Mouse (Mus musculus): ENCODE measurements at regions not wholly inside any gene's neighbourhood (a gene's known extent, or its start where the extent isn't known, plus 50 kb on each side); places are given as distances from the start of the nearest gene placed in this dataset.

DNA sequence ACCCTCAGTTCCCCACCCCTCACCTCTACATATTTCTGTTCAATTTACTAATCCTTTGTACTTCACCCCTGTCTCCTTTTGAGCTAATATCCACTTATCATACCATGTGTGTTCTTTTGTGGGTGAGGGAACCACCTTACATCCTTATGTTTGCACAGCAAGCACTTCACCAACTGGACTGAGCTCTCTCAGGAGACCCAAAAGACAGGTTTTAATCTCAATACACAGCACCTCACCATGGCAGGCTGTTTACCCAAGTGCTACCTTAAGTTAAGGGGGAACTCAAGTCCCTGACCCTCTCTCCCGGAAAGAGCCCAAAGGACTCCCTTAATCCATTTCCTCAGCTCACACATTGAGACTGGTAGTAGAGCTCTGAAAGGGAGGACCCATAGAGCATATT is 62.3 kb upstream of the Agr3 start:
- no peak for DNase-seq (ENCODE audit: low spot score in 2 of 2)

DNA sequence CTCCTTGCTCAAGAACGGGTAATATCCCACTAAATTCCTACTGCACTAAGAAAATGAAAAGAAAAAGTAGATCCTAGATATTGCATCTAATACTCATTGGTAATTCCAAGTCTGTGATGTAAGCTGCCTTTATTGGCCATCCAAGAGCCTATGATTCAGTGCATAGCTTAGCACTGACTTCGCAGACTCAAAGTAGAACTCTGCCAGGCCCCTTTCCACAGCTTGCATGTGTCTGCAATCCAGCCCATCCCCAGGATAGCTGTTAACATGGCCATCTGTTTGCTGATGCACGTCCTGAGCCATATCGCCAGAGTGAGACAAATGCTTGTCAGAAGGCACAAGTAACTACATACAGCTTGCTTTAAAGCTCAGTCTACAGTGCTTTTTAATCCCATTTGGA is 72.3 kb upstream of the Agr3 start:
- no peak for DNase-seq (ENCODE audit: low spot score in 2 of 2)

DNA sequence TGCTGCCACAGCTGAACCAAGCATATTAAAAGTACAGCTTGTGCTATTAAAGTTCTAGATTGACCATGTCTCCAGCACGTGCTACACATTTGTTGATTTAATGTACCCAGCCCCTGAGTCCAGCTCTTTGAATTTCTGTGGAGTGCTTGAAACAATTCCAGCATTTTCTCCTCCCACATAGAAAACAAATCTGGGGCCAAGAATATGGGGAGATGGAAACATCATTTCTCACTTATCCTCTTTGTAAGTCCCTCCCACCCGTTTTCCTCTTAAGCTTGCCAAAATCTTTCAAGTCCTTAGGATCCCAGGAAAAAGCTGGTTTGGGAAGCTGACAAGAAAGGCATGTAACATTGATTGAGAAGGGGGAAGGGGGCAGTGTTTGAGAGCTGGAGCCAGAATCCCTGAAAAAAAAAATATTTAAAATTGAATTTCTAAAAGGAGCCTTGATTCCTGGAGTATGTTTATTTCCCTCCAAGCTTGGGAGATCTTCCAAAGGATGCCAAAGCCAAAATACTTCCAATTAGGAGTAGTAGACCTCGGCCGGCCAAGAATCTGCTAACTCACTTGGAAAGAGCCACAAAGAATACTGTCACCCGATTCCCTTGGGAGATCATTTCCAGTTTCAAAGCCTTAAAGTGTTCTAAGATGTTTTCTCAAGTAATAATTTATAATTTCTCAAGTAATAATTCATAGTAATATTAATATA is 78.4 kb upstream of the Agr3 start:
- no peak for DNase-seq (ENCODE audit: low spot score in 2 of 2)

DNA sequence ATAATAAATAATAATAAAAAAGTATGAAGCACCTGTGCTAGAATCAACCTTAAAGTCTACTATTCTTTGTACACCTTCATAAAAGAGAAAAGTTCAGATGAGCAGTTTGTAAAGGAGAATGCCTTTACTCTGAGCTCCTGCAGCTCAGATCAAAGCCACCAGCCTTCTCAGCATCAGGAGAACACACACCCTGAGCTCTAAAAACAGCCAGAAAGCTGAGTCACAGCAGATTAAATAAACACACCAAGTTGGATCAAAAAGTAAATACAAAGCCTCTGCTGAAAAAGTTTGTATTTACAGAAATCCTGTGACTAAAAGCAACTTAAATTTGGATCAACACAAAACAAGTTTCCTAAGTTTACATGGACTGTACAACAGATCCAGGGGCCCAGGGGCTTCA is 88.5 kb upstream of the Agr3 start:
- no peak for DNase-seq (ENCODE audit: low spot score in 2 of 2)

DNA sequence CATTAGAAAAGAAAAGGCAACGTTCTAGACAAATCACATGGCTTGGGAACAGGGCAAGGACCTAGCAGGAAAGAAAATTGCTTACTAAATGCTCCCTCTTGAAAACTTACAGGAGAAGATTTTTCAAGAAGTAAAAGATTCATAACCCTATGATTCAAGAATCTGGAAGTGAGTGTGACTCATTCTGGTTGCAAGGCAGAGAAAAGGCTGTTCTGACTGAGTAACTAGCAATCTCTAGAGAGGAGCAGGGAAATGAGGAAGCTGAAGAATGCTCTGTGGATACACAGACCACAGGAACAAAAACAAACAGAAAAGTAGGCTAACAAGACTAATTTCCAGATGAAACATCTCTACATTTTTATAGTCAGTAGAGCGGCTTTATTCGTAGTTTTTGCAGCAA is 92.1 kb upstream of the Agr3 start:
- DNase-seq (ENCODE audit: low spot score in 2 of 2): no peak

DNA sequence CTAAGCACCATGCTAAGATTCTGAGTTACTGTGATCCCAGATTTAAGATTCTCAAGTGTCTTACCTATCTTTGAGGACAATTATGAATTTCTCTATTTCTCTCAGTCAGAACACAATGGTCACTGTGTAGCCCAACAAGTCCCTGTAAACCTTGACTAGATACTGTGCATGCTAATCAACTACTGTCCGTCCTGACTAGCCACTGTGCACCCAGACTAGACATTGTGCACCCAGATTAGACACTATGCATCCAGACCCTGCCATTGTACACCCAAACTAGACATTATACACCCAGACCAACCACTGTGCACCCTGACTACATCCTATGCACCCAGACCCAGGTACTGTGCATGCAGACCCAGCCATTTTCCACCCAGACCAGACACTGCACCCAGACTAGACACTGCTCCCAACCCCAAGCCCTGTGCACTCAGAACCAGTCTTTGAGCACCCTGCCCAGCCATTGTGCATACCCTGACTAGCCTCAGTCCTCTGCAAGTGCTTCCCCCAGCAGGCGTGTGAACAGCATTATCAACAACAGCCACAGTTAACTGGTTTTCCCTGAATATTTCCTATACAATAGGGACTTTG is 93.4 kb upstream of the Agr3 start:
- no peak for DNase-seq (ENCODE audit: low spot score in 2 of 2)

DNA sequence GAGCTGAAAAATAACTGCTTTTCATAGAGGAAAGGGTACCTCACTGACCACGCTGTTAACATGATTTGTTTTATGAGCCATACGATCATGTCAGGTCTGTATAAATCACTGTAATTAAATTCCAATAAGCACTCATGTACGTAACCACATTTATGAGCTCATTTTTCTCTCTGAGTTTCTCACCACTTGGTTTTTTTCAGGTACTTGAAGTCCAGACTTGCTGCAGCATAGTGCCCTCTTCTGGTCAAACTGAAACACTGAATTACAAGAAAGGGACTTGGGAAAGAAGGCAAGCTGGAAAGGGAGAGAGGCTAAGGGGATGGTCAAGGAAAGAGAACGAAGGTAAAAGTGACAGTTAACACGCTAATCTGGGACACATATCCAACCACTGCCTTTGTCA is 94.2 kb upstream of the Agr3 start:
- peak; percentile 24 to 41 for DNase-seq (ENCODE audit: low spot score in 2 of 2)

DNA sequence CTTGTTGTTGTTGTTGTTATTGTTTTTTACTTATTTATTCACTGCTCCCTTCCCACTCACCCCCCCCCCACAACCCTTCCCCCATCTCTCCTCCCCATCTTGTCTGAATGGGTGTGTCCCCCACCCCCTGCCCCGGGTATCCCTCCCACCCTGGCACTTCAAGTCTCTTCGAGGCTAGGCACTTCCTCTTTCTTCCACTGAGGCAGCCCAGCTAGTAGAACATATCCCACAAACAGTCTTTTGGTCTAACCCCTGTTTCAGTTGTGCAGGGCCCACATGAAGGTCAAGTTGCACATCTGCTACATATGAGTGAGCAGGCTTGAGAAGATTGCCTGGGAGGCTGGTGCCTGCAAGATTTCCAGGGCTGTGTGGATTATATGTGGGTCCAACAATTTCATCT is 97.6 kb upstream of the Agr3 start:
- DNase-seq (ENCODE audit: low spot score in 2 of 2): no peak

DNA sequence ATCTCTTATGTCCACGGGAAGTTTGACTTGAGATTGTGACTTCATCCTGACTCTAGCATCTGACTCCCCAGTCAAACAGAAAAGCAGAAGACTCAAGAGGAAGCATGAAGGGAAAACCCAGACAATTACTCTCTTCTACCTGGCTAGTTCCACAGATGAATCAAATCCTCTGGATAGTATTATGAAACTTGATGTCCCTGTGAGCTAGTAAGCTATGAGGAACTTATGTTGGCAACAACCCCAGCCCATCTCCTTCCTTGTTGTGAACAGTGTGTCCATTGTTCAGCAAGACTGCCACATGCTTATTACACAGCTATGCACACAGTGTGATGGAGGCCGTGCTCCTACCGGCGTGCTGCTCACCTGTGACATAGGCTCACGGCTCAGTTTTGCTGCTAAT is 98.4 kb upstream of the Agr3 start:
- no peak for DNase-seq (ENCODE audit: low spot score in 2 of 2)

DNA sequence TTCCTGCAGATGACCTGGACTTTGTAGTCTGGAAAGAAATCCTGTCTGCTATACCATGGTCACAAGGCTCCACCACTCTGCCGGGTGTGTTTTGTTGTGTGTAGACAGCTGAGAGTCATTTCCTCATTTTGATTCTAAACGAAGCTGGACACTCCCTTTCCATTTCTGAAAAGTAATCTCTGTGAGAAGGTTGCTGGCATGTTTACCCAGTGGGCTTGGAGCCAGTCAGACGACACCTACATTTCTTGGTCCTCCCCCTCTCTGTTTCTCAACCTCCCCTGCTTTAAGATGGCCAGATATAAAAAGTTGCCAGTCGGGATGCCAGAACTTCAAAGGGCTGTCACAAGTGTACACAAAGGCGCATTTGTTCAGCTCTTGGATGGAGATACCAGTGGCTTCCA is 100.8 kb upstream of the Agr3 start:
- DNase-seq (ENCODE audit: low spot score in 2 of 2): no peak

DNA sequence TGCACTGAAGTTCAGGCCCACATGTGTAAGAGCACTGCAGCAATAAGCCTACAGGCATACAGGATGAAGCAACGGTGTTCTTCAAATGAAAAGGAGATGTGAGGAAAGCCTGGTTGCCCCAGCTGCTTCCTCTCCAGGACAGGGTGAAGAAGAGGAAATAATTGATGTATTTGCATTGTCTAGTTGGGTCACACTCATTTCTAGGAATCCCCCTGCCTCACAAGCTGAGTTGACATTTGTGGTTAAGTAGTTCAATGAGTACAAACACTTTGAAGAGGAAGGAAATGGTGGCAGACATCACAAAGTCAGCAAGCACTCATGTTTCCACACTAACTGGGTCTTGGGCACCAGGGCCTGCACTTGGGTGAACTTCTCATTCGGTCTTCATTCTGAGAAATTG is 126.2 kb upstream of the Agr3 start:
- peak; percentile 43 to 70 for DNase-seq (ENCODE audit: low spot score in 2 of 2)

DNA sequence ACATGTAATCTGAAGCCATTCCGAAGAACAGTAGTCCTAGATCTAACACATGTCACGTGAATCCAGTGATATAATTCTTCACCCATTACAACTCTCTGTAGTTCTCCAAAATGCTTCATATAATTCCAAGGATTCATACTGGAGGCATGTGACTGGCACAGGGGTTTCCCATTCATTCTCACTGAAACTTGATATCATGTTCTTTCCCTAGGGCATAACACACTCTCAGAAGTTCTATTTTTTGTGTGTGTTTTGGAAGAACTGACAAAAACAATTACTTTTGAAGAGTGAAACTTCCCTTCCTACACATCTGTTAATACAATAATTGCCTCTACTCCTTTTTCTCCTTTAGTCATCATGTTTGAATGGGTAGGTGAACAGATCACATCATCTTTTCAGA is 150.0 kb upstream of the Agr3 start:
- DNase-seq (ENCODE audit: low spot score in 2 of 2): no peak

DNA sequence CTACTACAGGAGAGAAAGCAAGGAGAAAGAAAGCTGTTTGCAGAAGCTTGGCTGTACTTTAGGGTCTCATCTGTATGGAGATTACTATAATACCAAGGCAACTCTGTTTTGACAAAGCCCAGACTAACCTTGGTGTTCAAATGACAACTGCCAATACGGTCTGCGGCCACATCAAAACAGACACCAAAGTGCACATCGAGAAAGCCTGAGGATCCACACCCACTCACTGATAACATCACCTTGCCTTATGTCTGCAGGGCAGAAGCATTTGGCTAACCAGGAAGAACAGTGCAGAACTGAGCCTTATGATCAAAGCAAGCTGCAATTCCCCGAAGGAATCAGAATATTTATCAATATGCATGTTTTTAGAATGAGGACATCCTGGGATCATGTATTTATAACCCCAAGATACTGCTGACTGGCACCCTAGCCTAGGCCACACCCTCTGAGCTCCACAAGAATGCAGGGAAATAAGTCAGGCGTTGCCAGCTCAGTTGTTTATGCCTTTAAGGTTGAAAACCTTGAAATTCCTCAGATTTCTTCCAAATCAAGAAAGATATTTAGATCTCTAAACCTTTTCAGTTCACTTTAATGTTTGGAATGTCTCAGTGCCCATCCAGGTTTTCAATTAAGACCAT is 154.9 kb upstream of the Agr3 start:
- peak in 1 of 2 experiments; percentile 3 for DNase-seq (ENCODE audit: low spot score in 2 of 2)

DNA sequence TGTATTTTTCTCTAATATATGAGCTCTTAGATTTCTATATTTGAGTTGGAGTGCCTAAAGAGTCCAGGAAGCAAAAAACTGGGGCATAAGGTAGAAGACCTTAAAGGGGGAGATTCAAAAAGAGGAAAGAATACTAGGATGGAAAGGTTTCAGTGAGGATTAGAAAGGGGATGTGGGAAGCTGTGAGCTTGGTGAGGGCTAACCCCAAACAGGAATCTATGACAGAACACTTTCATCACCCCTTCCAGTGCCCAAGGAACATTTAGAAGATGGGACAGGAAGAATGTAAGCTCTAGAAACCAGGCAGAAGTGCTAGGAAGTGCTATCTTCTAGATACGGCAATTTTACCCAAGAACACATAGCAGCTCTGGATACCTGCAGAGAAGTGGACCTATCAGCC is 166.5 kb upstream of the Agr3 start:
- DNase-seq (ENCODE audit: low spot score in 2 of 2): no peak

DNA sequence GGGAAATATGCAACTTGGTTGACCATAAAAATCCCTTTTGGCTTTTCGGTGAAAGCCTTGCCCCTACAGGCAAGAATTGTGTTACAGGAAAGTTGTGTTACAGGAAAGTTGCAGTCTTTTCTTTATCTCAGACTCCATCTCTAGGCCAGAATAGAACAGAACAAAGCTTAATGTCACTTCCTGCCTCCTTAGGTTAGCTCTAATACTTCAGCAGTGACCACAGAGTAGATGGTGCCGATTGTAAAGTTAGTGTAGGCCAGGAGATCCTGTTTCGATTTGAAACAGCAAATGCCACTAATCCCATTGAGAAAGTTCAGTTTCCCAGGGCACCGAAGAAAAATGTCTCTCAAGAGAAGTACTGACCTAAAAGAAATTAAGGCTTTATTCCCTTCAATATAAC is 170.3 kb upstream of the Agr3 start:
- peak in 1 of 2 experiments; percentile 36 for DNase-seq (ENCODE audit: low spot score in 2 of 2)

DNA sequence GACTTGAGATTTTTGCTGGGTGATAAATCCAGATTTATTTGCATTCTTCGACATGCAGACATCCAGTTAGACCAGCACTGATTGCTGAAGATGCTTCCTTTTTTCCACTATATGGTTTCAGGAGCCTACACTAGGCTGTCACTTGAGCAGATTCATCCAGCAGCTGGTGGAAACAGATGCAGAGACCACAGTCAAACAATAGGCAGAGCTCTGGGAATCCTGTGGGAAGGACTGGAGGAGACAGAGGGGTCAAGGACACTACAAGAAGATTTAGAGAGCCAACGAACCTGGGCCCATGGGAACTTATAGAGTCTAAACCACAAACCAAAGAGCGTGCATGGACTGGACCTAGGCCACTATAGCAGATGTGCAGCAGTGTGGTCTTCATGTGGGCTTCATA is 177.4 kb upstream of the Agr3 start:
- no peak for DNase-seq (ENCODE audit: low spot score in 2 of 2)

DNA sequence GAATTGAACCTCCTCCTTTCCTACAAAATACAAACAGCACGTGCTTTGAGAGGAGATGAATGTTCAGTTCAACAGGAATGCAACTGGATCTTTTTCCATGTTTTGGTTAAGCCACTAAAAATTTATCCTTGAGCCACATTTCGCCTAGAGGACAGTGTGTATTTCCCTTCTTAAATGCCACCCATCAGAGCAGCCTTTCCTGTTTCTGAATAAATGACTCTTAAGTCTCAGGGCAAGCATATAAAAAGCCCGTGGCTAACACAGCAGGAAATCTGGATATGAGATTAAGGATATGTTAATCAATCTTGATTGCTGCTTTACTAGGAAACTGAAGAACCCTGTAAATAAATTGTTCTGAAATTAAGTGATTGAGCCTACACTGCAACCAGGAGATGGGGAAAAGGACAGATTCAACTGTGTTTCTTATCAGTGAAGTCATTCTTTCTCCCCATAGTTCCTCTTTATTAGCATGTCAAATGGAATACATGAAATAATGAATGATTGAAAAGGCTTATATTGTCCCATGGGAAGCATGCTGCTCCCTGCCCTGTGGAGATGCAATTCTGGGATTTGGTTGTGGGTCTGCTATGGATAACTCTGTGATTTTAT is 178.6 kb upstream of the Agr3 start:
- no peak for DNase-seq (ENCODE audit: low spot score in 2 of 2)

DNA sequence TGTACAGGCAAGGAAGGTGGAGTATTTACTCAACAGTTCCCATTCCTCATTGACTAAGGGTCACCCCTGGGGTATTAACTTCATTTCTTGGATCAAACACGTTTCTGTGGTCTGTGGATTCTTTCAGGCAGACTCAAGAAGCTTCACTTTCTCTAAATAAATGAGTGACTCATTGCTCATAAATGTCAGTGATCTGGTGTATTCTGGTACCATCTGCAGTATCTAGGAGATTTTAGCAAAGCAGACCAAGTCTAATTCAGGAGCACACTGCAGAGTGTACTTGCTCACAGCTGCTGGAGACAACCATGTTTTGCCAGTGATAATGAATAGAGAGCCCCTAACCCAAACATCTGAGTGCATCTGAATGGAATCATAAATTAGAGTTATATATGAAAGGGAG is 182.7 kb upstream of the Agr3 start:
- DNase-seq (ENCODE audit: low spot score in 2 of 2): no peak

DNA sequence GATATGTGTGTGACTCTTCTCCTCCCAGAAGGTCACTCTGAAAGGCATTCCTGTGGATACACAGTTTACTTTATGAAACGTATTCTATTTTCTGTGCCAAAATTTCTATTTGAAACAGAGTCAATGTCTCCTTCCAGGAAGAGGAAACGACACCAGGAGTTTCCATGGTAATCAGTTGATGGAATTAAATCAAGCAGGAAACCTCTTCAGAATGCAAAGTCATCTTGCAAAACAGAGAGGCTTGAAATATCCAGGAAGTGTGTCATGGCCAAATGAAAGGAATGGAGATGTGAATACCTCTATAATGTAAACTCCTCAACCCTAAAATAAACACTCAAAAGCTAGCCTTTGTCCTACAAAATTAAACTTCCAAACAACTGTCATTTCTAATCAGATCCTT is 189.0 kb upstream of the Agr3 start:
- no peak for DNase-seq (ENCODE audit: low spot score in 2 of 2)

DNA sequence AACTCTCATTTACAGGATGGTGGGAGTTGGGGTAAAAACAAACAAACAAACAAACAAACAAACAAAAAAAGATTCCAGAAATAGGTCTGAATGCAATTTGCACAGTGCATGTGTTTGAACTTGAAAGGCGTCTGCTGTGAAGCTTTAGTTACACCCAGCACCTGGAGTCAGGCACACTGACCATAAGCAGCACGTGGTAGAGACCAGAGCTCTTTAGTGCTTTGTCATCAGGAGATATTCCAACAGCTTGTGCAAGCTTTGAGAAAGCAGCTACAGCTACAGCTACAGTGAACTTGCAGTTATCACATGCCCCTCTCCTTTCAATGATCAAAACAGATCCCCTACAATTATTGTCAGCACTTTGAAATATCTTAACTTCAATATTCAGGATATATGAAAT is 190.4 kb upstream of the Agr3 start:
- no peak for DNase-seq (ENCODE audit: low spot score in 2 of 2)

DNA sequence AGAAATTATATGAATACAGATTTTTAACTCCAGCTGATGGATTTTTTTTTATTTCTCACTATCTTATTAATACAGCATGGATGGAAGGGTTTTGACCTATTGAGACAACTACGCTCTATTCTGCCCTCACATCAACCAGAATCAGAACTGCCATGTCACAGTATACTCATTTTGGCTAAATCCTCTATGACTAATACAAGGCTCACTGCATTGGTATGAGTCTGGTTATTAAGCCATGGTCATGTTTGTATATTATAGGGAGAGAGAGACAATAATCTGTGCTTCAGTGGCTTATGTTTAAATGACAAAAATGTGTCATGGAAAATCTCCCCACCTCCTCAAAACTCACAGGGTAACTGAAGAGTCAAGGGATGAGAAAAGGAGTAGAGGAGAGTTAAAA is 191.0 kb upstream of the Agr3 start:
- DNase-seq (ENCODE audit: low spot score in 2 of 2): no peak

DNA sequence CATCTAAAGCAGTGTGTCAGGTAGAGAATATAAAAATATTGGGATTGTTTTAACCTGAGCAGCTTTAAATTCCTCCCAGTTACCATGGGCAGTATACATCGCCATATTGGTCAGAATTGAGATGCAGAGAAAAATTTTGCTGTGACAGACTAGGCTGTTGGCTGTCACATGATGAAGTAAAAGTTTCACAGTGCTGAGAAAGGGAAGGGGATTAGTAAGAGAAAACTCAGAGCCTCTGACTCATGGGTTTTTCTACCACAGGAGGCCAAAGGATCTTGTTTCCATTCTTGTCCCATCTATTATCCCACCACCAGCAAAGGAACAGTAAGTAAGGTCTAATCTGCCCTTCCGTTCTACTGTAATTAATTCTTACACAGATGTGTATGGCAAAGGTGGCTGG is 191.8 kb upstream of the Agr3 start:
- no peak for DNase-seq (ENCODE audit: low spot score in 2 of 2)

DNA sequence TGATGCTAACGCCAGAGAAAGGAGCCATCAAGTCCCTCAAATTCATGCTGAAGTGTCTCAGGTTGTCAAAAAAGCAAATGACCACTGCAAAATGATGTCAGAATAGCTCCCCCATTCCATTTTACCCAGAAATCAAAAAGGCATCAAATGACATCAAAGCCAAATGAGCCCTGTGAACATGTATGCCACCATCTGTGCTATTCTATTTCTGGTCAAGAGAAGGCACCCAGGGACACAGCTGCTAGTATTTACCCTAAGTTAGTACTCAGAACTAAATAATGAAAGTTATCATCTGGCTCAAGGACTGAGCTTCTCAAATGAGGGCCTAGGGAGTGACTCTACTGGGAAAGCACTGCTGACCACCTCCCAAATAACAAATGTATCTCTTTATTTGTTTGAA is 191.1 kb upstream of the Ahr start:
- DNase-seq (ENCODE audit: low spot score in 2 of 2): no peak
